Mouse (Mus musculus) lung, embryonic 14.5 days (tissue): Measurements from ENCODE around the gene Casr. TPM values are rescaled to one million over a fixed set of nuclear protein-coding genes. Genes with fewer than 3 reads are reported as not detected.

Source experiments
- ATAC-seq: fragments of 200-750 bp; cut with Nextera tagmentation; 2 replicates; pipeline ENCODE4 v1.8.0; 2017; ENCODE audit warnings: mild to moderate bottlenecking, moderate TSS enrichment, moderate library complexity; ENCODE audit not compliant: insufficient read depth
- DNase-seq: peaks from one replicate; pipeline ENCODE4 v3.0.0-alpha.2; 2015
- H3K27ac ChIP-seq: fragments of 300-500 bp; sonication (generic); 2 replicates; pipeline ENCODE4 v1.5.1; 2014; ENCODE audit warnings: low read depth, mild to moderate bottlenecking, moderate library complexity
- H3K27me3 ChIP-seq: fragments of 300-500 bp; sonication (generic); 2 replicates; pipeline ENCODE4 v1.6.1; 2014; ENCODE audit warnings: low read length, control low read depth; ENCODE audit not compliant: insufficient read depth
- H3K36me3 ChIP-seq: fragments of 300-500 bp; sonication (generic); 2 replicates; pipeline ENCODE4 v1.6.1; 2014; ENCODE audit warnings: control low read depth; ENCODE audit not compliant: insufficient read depth
- H3K4me1 ChIP-seq: fragments of 300-500 bp; sonication (generic); 2 replicates; pipeline ENCODE4 v1.6.1; 2014; ENCODE audit warnings: antibody characterized with exemption, control low read depth; ENCODE audit not compliant: insufficient read depth
- H3K4me2 ChIP-seq: fragments of 300-500 bp; sonication (generic); 2 replicates; pipeline ENCODE4 v1.6.1; 2014; ENCODE audit warnings: mild to moderate bottlenecking
- H3K4me3 ChIP-seq: fragments of 300-500 bp; sonication (generic); 2 replicates; pipeline ENCODE4 v1.5.1; 2014; ENCODE audit warnings: low read depth, low read length
- H3K9ac ChIP-seq: fragments of 300-500 bp; sonication (generic); 2 replicates; pipeline ENCODE4 v1.6.1; 2014
- H3K9me3 ChIP-seq: fragments of 300-500 bp; sonication (generic); 2 replicates; pipeline ENCODE4 v1.6.1; 2016; ENCODE audit warnings: low read depth, low read length, control low read depth
- CTCF ChIP-seq: IDR thresholded peaks from 2 replicates; pipeline ENCODE4 v1.5.1; 2016; ENCODE audit warnings: antibody characterized with exemption, low read depth
- WGBS: fragments of 180-500 bp; shearing (Covaris S2); extraction: QIAGEN DNeasy Blood & Tissue Kit; methylation state at CpG from one replicate; pipeline ENCODE4 v1.1.7; 2014; 5-methylcytosine and 5-hydroxymethylcytosine counted together
- polyA plus RNA-seq: library from polyadenylated mRNA; unstranded; fragments of >200 nt; fragmentation: Nextera tagmentation; extraction: Ambion mirVana; gene quantifications from 2 replicates; pipeline ENCODE4 v1.2.1, GENCODE M21; 2014

Casr gene
- polyA plus RNA-seq, 1 experiment from 2014 or later = not detected

GRCm38 (mm10) chr16:36507300-36507699 lies 54.6 kb downstream of the Casr start:
- ATAC-seq = no peak
- Histone ChIP-seq H3K36me3 (no peaks in the 10 kb centered on the region), H3K9me3 (no peaks in the 10 kb centered on the region), H3K27me3 (no peaks in the 10 kb centered on the region), H3K4me2 (no peak overlapping the region), H3K4me1 (no peaks in the 10 kb centered on the region), H3K9ac (no peak overlapping the region), H3K4me3 (no peak overlapping the region), H3K27ac (no peak overlapping the region)
- no peak for DNase-seq
- no peak for TF ChIP-seq CTCF
- 82% methylated on average over 5 of the region's 5 CpGs for WGBS

DNA sequence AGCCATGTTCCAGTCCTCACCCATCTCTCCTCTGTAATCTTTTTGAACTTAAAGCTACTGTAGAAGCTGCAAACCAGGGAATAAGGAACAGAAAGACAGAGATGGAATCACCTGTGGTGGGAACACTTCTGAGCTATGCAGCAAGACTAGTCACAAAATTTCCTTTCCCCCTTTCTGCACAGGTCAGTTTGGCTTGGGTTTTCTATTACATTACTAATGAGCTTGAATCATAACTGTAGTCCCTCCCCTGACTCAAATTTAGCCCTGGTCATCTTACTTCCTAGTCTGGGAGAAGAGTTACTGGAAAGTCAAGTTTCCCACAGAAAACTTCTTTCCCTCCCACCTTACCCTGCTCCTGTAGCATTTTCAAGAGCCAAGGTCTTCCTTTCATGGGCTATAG lies 55.1 kb downstream of the Casr start:
- no peak overlapping the region for H3K4me3 ChIP-seq
- H3K4me2 ChIP-seq = no peak overlapping the region
- no peaks in the 10 kb centered on the region for H3K4me1 ChIP-seq
- no peak overlapping the region for H3K27ac ChIP-seq
- TF ChIP-seq CTCF = no peak
- H3K9me3 ChIP-seq = no peaks in the 10 kb centered on the region
- no peak for ATAC-seq
- no peak for DNase-seq
- no peaks in the 10 kb centered on the region for H3K27me3 ChIP-seq
- no peak overlapping the region for H3K9ac ChIP-seq
- no peaks in the 10 kb centered on the region for H3K36me3 ChIP-seq

DNA sequence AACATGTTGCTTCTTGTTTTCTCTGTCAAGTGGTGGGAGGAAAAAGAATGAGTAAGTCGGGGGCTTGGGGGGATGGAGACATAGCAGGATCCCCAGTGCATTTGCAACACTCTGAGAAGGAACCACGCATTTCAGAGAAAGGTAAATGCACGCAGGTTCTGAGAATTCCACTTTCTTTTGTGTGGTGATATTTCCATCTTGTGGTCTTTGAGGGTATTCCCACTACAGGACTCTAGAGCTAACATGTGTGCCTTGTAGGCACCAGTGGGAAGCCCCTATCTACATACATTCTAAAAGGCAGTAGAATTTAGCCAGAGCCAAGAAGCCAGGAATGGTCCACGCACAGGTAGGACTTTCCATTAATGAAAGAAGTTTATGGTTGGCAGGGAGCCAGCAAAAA lies 56.0 kb downstream of the Casr start:
- no peak for ATAC-seq
- H3K9me3 ChIP-seq = no peaks in the 10 kb centered on the region
- no peaks in the 10 kb centered on the region for H3K36me3 ChIP-seq
- H3K4me2 ChIP-seq = no peak overlapping the region
- no peak overlapping the region for H3K27ac ChIP-seq
- H3K4me3 ChIP-seq = no peak overlapping the region
- no peaks in the 10 kb centered on the region for H3K27me3 ChIP-seq
- DNase-seq = no peak
- WGBS = 53% methylated on average over 4 of the region's 4 CpGs
- no peaks in the 10 kb centered on the region for H3K4me1 ChIP-seq
- 0 out of 2 replicates have a peak, but pooled peaks have one; percentile 1 for TF ChIP-seq CTCF
- no peak overlapping the region for H3K9ac ChIP-seq

- no peak for ATAC-seq
- WGBS = 80% methylated on average over 3 of the region's 3 CpGs
Observed at GRCm38 (mm10) chr16:36505134-36505533, 56.8 kb downstream of the Casr start.

GRCm38 (mm10) chr16:36502286-36502685 lies 59.7 kb downstream of the Casr start:
- Histone ChIP-seq H3K4me3 (no peak overlapping the region), H3K27me3 (no peaks in the 10 kb centered on the region), H3K4me2 (no peak overlapping the region), H3K27ac (no peak overlapping the region), H3K4me1 (no peaks in the 10 kb centered on the region), H3K9ac (no peak overlapping the region), H3K9me3 (no peaks in the 10 kb centered on the region), H3K36me3 (no peaks in the 10 kb centered on the region)
- no peak for ATAC-seq
- 52% methylated on average over 2 of the region's 2 CpGs for WGBS
- peak; percentile 10 for DNase-seq
- TF ChIP-seq CTCF = no peak

More at GRCm38 (mm10) chr16:36505134-36505533, 56.8 kb downstream of the Casr start:
- H3K9me3 ChIP-seq = no peaks in the 10 kb centered on the region
- TF ChIP-seq CTCF = no peak
- H3K27me3 ChIP-seq = no peaks in the 10 kb centered on the region
- no peak overlapping the region for H3K9ac ChIP-seq
- no peaks in the 10 kb centered on the region for H3K36me3 ChIP-seq
- H3K4me1 ChIP-seq = no peaks in the 10 kb centered on the region
- no peak overlapping the region for H3K4me2 ChIP-seq
- no peak for DNase-seq
- no peak overlapping the region for H3K4me3 ChIP-seq
- no peak overlapping the region for H3K27ac ChIP-seq

GRCm38 (mm10) chr16:36492420-36492819 lies 69.5 kb downstream of the Casr start:
- Histone ChIP-seq H3K27ac (no peak overlapping the region), H3K4me2 (no peak overlapping the region), H3K9me3 (no peaks in the 10 kb centered on the region), H3K4me3 (no peak overlapping the region), H3K27me3 (no peaks in the 10 kb centered on the region), H3K9ac (no peak overlapping the region), H3K4me1 (no peaks in the 10 kb centered on the region), H3K36me3 (no peaks in the 10 kb centered on the region)
- 68% methylated on average over 1 of the region's 1 CpGs for WGBS
- ATAC-seq = no peak
- DNase-seq = no peak
- no peak for TF ChIP-seq CTCF

GRCm38 (mm10) chr16:36476866-36477265 lies 85.1 kb downstream of the Casr start:
- DNase-seq (peak; percentile 9), ATAC-seq (no peak)
- Histone ChIP-seq H3K9ac (no peak overlapping the region), H3K27ac (no peak overlapping the region), H3K4me2 (no peak overlapping the region), H3K27me3 (no peaks in the 10 kb centered on the region), H3K9me3 (no peaks in the 10 kb centered on the region), H3K4me3 (no peak overlapping the region), H3K4me1 (no peaks in the 10 kb centered on the region), H3K36me3 (no peaks in the 10 kb centered on the region)
- WGBS = 67% methylated on average over 9 of the region's 9 CpGs
- TF ChIP-seq CTCF = no peak

DNA sequence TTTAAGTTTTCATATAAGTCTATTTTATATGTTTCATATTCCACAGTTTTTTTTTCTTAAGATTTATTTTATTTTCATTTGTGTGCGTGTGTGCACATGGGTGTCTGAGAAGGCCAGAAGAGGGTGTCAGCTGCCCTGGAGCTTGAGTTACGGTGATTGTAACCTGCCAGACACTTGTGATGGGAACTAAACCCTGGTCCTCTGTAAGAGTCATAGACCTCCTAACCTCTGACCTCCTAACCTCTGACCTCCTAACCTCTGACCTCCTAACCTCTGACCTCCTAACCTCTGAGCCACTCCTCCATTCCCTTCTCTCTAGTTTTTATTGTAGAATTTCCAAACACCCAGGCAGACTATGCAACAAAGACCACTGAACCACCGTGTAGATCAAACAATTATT lies 86.4 kb downstream of the Casr start:
- H3K9ac ChIP-seq = no peak overlapping the region
- no peak for TF ChIP-seq CTCF
- no peaks in the 10 kb centered on the region for H3K4me1 ChIP-seq
- H3K36me3 ChIP-seq = no peaks in the 10 kb centered on the region
- 86% methylated on average over 3 of the region's 3 CpGs for WGBS
- H3K9me3 ChIP-seq = no peaks in the 10 kb centered on the region
- H3K27me3 ChIP-seq = no peaks in the 10 kb centered on the region
- DNase-seq (no peak), ATAC-seq (no peak)
- H3K4me3 ChIP-seq = no peak overlapping the region
- no peak overlapping the region for H3K27ac ChIP-seq
- no peak overlapping the region for H3K4me2 ChIP-seq
